ENCODE assay signal across 9 mouse cellular contexts in the genomic region with DNA sequence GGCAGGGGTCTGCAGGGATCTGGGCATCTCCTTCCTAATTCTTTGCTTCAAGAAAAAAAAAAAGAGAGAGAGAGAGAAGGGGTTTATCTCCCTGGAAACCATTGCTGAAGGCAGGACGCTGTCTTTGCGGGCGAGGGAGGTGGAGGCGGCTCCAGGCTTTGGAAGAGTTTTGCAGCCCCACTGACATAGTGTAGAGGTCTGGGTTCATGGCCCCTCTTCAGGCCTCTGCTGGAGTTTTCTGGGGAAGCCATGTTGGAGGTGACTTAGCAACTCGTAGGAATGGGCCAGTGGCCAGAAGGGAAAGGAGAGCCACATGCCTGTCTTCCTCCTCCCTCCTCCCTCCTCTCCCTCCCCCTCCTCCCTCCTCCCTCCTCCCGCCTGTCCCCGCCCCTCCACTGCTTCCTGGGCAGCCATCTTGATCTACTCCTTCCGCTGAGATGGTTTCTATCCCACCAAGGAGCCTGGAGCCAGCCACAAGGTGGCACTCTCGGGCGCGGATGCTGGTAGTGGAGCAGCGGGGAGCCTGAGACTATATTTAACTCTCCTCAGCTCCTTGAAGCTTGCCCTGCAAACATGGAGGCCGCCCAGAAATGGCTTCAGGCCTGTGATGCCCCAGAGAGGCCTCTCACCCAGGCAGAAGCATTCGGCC. TPM values are rescaled to one million over a fixed set of nuclear protein-coding genes. Genes with fewer than 3 reads are reported as not detected.
DNase-seq lines count a peak whose midpoint lies in the region; ATAC-seq and TF ChIP-seq lines count a peak whose summit lies in the region.
"Had no signal": no experiment of that assay in that cellular context is flagged by ENCODE, and none has a peak within 500 bp of the region (broad histone marks: within the 10 kb centered on the region; RNA-seq: fewer than 3 reads in every experiment).

No protein-coding gene starts in this region.

- in situ Hi-C loops in ES-E14 (cut with MboI; ENCODE audit: low sequenced_read_pairs in 2 of 2, unreplicated experiment in 2 of 2), result loop anchor here in 1 of 2 experiments (10.0 kb wide), 1 partner anchor 76 kb away; the partner anchor contains the start of gene Adnp

- DNase-seq in ES-E14 (ENCODE audit: low read depth, low spot score), result peak; percentile 96
- DNase-seq in cerebellum, adult 2 months, result peak; percentile 63 to 67
- peak; percentile 93 for DNase-seq in forelimb bud, embryonic 11.5 days (ENCODE audit: low read depth, low spot score)
- peak; percentile 86 to 89 for DNase-seq in layer of hippocampus, adult 8-10 months (ENCODE audit: low spot score in 2 of 2)
- peak; percentile 95 for DNase-seq in lung, embryonic 14.5 days
- peak; percentile 67 for DNase-seq in ovary, postnatal 10 days (ENCODE audit: low spot score)
- DNase-seq in thymus, postnatal 0 days (ENCODE audit: low spot score), result peak; percentile 89

- 22% methylated on average over 13 of the region's 14 CpGs for WGBS in cerebellum, adult 2 months
- WGBS in lung, embryonic 14.5 days, result 24% methylated on average over 12 of the region's 14 CpGs

- peak; percentile 77 to 87 for ATAC-seq in hematopoietic stem cell, adult 5-6 weeks (replicated peaks in 1 of 2; ENCODE audit: insufficient read depth in 1 of 2, low FRiP score in 2 of 2, low TSS enrichment in 1 of 2, low read depth in 1 of 2, poor library complexity in 2 of 2, severe bottlenecking in 2 of 2)
- peak; percentile 91 for ATAC-seq in lung, embryonic 14.5 days (ENCODE audit: insufficient read depth)

- no peaks in the 10 kb centered on the region for H3K27me3 ChIP-seq in cerebellum, adult 2 months (ENCODE audit: control insufficient read depth, insufficient read depth, low read length)
- no peaks in the 10 kb centered on the region for H3K27me3 ChIP-seq in lung, embryonic 14.5 days (ENCODE audit: insufficient read depth, low read length)

- H3K4me3 ChIP-seq in ES-E14 (ENCODE audit: insufficient read depth in 1 of 2, low read depth in 1 of 2, low read length in 2 of 2, poor library complexity in 1 of 2, severe bottlenecking in 1 of 2), result peak overlapping the region; percentile 4 to 15; a peak in 2 of 4 replicates
- no peak overlapping the region for H3K4me3 ChIP-seq in cerebellum, adult 2 months (replicated peaks; ENCODE audit: insufficient read depth, low read depth, low read length)
- H3K4me3 ChIP-seq in lung, embryonic 14.5 days (ENCODE audit: low read depth, low read length), result no peak overlapping the region
- H3K4me3 ChIP-seq: megakaryocyte, embryonic 14.5 days had no signal

- no peaks in the 10 kb centered on the region for H3K9me3 ChIP-seq in ES-E14 (ENCODE audit: control insufficient read depth, insufficient read depth, low read depth, low read length)
- H3K9me3 ChIP-seq in lung, embryonic 14.5 days (ENCODE audit: low read depth, low read length), result no peaks in the 10 kb centered on the region

- no peak for TF ChIP-seq POLR2A in cerebellum, adult 2 months (IDR thresholded peaks at IDR 0.05; ENCODE audit: borderline replicate concordance, insufficient read depth, low read length)

- H3K36me3 ChIP-seq in ES-E14 (ENCODE audit: control insufficient read depth, insufficient read depth, low read length, poor library complexity, severe bottlenecking), result no peaks in the 10 kb centered on the region
- H3K36me3 ChIP-seq in lung, embryonic 14.5 days (ENCODE audit: insufficient read depth), result no peaks in the 10 kb centered on the region

- peak overlapping the region; percentile 32; the same call in 1 of the 2 replicates for H3K9ac ChIP-seq in ES-E14 (ENCODE audit: insufficient read depth, low read depth, low read length, poor library complexity, severe bottlenecking)
- H3K9ac ChIP-seq in lung, embryonic 14.5 days, result no peak overlapping the region

- TF ChIP-seq CTCF in cerebellum, adult 2 months (IDR thresholded peaks at IDR 0.05; ENCODE audit: borderline replicate concordance, insufficient read depth, low read depth, low read length), result peak; percentile 39; the same call in 1 of the 2 replicates
- peak; percentile 82 for TF ChIP-seq CTCF in lung, embryonic 14.5 days (IDR thresholded peaks at IDR 0.05; ENCODE audit: low read depth)

- H3K4me2 ChIP-seq in lung, embryonic 14.5 days, result peak overlapping the region; percentile 27; the same call in 1 of the 2 replicates

- peaks cover 0 to 20% of the 10 kb centered on the region in 2 experiments; a peak in 2 of 4 replicates for H3K4me1 ChIP-seq in ES-E14 (ENCODE audit: control insufficient read depth in 2 of 2, insufficient read depth in 2 of 2, low read length in 2 of 2, poor library complexity in 1 of 2)
- no peaks in the 10 kb centered on the region for H3K4me1 ChIP-seq in cerebellum, adult 2 months (ENCODE audit: control insufficient read depth, insufficient read depth, low read length)
- H3K4me1 ChIP-seq in lung, embryonic 14.5 days (ENCODE audit: insufficient read depth), result peaks cover 10% of the 10 kb centered on the region; the same call in 1 of the 2 replicates

- H3K27ac ChIP-seq in ES-E14 (ENCODE audit: insufficient read depth, low read depth, low read length, poor library complexity, severe bottlenecking), result peak overlapping the region; percentile 66; the same call in 1 of the 2 replicates
- H3K27ac ChIP-seq in cerebellum, adult 2 months (ENCODE audit: insufficient read depth, low read length), result no peak overlapping the region
- peak overlapping the region; percentile 54; the same call in 1 of the 2 replicates for H3K27ac ChIP-seq in lung, embryonic 14.5 days (ENCODE audit: low read depth)

TF ChIP-seq in ES-E14, 5 proteins besides CTCF, POLR2A, EP300 and RAD21:
- TF ChIP-seq MAFK (IDR thresholded peaks at IDR 0.05; ENCODE audit: insufficient read depth, low read depth, low read length) (no peak), ZC3H11A (IDR thresholded peaks at IDR 0.05; ENCODE audit: borderline replicate concordance, low read depth, low read length) (peak; percentile 63; the same call in 1 of the 2 replicates), HCFC1 (IDR thresholded peaks at IDR 0.05; ENCODE audit: borderline replicate concordance, insufficient read depth, low read length) (peak; percentile 60; the same call in 1 of the 2 replicates)

RNA-seq across cellular contexts. Expression of gene Pard6b, which starts 47.5 kb away (rescaled TPM):
- total RNA-seq in ES-E14 (2012; rRNA removed), result 11.6 and 15.3 TPM in 2 replicates
- 5.3 and 5.7 TPM in 2 replicates for polyA plus RNA-seq in cerebellum, adult 2 months (2012; rRNA removed)
- 3.6 and 3.7 TPM in 2 replicates for total RNA-seq in hematopoietic stem cell, adult 5-6 weeks (2017)
- total RNA-seq in layer of hippocampus, adult 8-10 months (2022), result 1 to 10 TPM; 3.4 to 4.5 (median 4.1) TPM
- polyA plus RNA-seq in lung, embryonic 14.5 days (2014; fragmentation: Nextera tagmentation; extraction: Ambion mirVana), result 14.0 and 14.1 TPM in 2 replicates
- polyA plus RNA-seq in thymus, postnatal 0 days (2015; fragmentation: Nextera tagmentation; extraction: Ambion mirVana), result 3.1 and 3.4 TPM in 2 replicates

Comparison
In these comparisons a context has a peak if more than half of its experiments do, and no peak if none do; other contexts are left out.
1. H3K4me3 ChIP-seq: peak in ES-E14 (2 of 2); none in cerebellum, adult 2 months (single experiment) and lung, embryonic 14.5 days (single experiment).
2. Peak in every context shown above with its lines, with median percentiles within 50 percentile points of each other: DNase-seq.